Mouse (Mus musculus) A20 (cell line): ENCODE data around the gene Adam30.

ENCODE experiments used
- DNase-seq: peaks from one replicate; pipeline ENCODE4 v3.0.0-alpha.2; 2011; ENCODE audit warnings: low read depth, low spot score

Adam30 gene

GRCm38 (mm10) chr3:98185163-98185714 is 24.8 kb downstream of the Adam30 start:
- peak; percentile 45 for DNase-seq

DNA sequence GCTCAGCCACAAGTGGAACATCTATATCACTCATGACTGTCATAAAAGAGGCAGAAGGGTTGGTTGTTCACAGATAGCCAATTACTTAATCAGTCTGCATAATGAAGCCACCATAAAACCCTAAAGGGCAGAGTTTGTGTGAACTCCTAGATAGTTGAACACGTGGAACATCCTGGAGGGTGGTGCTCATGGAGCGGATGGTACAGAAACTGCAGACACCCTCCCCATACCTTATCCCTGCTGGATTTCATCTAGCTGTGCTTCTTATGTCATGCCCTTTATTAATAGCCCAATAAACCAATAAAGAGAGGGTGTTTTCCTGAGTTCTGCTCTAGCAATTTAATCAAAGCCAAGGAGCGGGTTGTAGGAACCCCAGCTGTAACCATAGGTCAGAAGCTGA is 27.3 kb downstream of the Adam30 start:
- DNase-seq = no peak

DNA sequence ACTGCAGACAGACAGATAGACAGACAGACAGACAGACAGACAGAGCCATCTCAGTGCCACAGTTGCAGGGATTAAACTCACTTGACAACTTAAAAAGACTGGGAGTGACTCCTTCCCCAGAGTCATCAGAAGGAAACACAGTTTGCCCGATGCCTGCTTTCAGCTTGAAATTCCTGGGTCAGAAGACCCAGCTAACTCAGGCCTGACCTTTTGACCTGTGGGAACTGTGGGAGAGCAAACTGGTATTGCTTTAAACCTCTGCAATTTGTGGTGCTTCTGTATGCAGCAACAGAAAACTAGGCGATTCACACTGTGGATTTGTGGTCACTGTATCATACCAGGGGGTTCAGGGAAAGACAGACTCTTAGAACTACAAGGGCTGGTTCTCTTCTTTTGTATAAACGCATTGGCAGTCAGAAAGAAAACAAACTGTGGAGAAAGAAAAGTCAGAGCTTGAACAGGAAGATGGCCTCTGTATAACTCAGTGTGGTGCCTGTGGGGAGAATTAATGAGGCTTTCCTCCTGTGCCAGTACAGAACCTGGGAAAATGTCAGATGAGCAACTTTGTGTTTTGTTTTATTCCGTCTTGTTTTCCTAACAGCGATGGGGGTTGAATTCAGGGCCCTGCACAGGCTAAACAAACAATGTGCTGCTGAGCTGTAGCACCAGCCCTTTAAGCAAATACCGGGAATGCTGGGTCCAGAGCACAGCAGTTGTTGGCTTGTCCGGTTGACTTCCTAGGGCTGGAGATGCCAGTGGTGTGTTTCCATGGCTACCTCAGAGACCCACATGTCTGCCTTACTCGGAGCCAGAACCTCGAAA is 37.5 kb downstream of the Adam30 start:
- DNase-seq = no peak

- no peak for DNase-seq
Measured at GRCm38 (mm10) chr3:98199747-98200146, 39.3 kb downstream of the Adam30 start.

DNA sequence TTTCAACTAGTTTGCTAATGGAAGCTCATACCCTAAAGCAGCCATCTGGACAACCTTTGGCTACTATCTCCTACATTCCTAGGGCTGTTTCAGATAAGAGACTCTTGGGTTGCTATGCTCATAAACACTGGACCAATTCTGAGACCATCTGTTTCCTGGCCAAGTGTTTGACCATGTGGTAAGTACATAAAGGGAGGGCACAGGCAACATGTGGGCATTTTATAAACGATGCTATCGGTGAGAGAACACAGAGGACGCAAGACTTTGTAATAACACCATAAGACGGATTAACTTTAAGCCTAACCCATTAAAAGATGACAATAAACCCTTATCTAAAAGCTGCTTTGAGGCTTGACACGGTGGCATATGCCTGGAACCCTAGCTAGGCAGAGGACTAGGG is 42.9 kb downstream of the Adam30 start:
- no peak for DNase-seq

- no peak for DNase-seq
Measured at GRCm38 (mm10) chr3:98206977-98207376, 46.5 kb downstream of the Adam30 start.

GRCm38 (mm10) chr3:98209161-98209560 is 48.7 kb downstream of the Adam30 start:
- no peak for DNase-seq

DNA sequence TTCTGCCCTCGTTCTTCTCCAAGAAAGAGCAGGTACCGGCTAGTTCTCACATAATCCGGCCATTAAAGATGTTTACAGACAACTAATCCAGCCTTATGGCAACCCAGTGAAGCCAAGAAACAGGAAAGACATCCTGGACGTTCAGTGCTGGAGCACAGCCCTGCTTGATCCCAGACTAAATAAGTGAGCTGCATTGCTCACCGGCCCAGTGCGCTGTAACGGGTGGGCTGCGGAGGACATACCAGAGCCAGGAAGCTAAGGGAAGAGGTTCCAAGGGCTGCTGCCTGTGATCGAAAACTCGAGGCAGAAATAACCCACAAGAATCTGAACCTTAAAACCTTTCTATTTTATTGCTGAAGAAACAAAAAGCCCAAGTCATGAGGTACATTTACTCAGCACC is 50.4 kb downstream of the Adam30 start:
- DNase-seq = no peak

DNA sequence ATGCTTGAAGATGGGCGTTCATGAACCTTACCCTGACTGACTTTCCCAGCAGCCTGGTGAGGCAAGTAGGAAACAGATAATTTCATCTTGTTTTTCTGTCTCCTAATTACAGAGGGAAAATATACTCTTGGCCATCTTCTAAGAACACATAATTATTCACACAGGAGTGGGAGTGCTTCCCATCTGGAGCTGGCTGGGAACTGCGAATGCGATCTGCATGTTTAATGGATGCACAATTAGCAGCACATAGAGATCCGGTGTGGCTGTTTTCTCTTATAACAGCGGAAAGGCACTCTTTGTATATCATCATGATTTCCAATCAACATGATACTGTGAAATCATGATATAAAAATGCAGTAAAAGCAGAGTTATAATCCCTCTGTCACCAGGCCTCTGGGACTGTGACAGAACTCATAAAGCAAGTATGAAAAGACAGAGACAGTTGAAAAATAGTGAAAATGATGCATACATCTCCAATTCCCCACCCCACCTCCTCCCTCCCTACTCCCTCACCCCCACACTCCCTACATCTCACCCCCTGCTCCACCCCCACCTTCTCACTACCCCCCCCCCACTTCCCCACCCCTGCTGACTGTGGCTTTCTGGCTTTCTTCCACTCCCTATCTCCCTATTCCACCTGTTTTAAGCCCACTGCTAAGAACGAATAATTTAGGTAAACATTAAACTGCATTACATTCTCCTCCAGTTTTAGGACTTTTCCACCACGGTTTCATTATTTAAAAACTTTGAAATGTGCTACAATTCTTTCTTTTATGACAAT is 51.1 kb downstream of the Adam30 start:
- DNase-seq = no peak
